Mouse (Mus musculus): Measurements from ENCODE around the gene Itih3. TPM values are rescaled to one million over a fixed set of nuclear protein-coding genes. Genes with fewer than 3 reads are reported as not detected.

Gene Itih3
- total and polyA plus RNA-seq, 2 experiments from 2014 or later: 8.2 to 14.1 TPM

DNA sequence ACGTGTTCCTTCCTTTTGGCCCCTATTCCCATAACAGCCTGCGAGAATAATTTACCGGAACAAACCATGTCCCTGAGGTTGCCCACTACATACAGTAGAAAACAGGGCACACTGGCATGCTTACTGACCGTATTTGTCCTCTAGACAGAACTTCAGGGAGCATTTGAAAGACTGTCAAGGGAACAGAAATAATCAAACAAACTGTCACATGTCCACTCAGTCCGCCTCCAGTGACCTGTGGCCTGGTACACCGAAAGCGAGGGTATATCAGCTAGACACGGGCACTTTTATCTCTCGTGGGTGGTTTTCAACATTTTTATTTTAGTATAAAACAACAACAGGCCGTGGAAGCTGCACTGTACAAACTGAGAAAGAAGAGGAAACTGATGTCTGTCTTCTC, 54.7 kb downstream of the Itih3 start:
- no peaks in the 10 kb centered on the region for H3K9me3 ChIP-seq (ENCODE audit: low read length)
- peaks cover 32% of the 10 kb centered on the region for H3K36me3 ChIP-seq (ENCODE audit: insufficient read depth, low read length)
- no peaks in the 10 kb centered on the region for H3K4me1 ChIP-seq (ENCODE audit: insufficient read depth, low read length)
- WGBS: 88% methylated on average over 10 of the region's 10 CpGs
- no peak overlapping the region for H3K4me2 ChIP-seq (ENCODE audit: low read depth, low read length)
- no peak for TF ChIP-seq CTCF (IDR thresholded peaks at IDR 0.05; ENCODE audit: low read depth)
- H3K27ac ChIP-seq: no peak overlapping the region
- H3K4me3 ChIP-seq (ENCODE audit: low read length): no peak overlapping the region
- H3K27me3 ChIP-seq (ENCODE audit: insufficient read depth, low read length): no peaks in the 10 kb centered on the region
- DNase-seq (ENCODE audit: low spot score): no peak
- H3K9ac ChIP-seq (replicated peaks; ENCODE audit: low read length): no peak overlapping the region
- ATAC-seq: no peak

DNA sequence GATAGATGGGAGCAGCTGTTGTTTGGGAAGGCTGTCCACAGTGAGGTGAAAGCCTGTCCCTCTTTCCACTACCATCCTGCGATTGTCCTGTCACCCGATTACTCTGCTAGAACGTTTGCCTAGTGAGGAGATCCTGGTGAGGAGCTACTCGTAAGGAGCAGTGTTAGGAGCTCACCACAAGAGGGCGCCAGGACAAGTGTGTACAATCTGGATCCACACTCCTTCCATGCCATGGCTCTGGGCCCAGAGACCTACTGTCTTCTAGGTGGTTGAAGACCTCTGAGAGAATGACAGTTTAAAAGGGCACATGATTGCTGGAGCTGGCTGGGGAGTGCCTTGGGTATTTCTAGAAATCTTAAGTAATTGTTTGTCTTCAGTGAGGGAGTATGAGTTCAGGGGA, 56.5 kb downstream of the Itih3 start:
- H3K27ac ChIP-seq: no peak overlapping the region
- H3K9me3 ChIP-seq (ENCODE audit: low read length): no peaks in the 10 kb centered on the region
- DNase-seq (ENCODE audit: low spot score) (peak; percentile 88), ATAC-seq (peak; percentile 61)
- no peak overlapping the region for H3K4me2 ChIP-seq (ENCODE audit: low read depth, low read length)
- H3K4me1 ChIP-seq (ENCODE audit: insufficient read depth, low read length): no peaks in the 10 kb centered on the region
- H3K4me3 ChIP-seq (ENCODE audit: low read length): no peak overlapping the region
- no peaks in the 10 kb centered on the region for H3K27me3 ChIP-seq (ENCODE audit: insufficient read depth, low read length)
- no peak overlapping the region for H3K9ac ChIP-seq (replicated peaks; ENCODE audit: low read length)
- WGBS: 33% methylated on average over 5 of the region's 5 CpGs
- TF ChIP-seq CTCF (IDR thresholded peaks at IDR 0.05; ENCODE audit: low read depth): peak; percentile 92
- peaks cover 19% of the 10 kb centered on the region; the same call in 1 of the 2 replicates for H3K36me3 ChIP-seq (ENCODE audit: insufficient read depth, low read length)

DNA sequence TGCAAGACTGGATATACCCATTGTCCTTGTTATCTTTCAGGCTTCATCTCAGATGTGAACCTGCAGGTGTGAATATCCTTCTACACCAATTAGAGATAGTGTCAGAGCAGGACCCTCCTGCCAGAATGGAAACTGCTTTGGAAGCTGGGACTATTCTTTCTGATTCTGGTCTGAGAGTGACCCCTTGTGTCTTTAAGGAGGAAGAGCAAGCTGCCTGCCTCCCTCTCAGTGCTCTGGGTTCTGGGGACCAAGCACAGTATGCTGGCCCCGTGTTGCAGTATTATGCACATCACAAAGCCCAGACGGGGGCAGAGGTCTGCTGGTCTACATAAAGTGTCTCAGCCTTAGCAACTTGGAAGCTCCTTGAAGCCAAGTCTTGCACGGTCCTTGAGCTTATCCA, 58.2 kb downstream of the Itih3 start:
- Histone ChIP-seq H3K4me2 (ENCODE audit: low read depth, low read length) (no peak overlapping the region), H3K36me3 (ENCODE audit: insufficient read depth, low read length) (peaks cover 19% of the 10 kb centered on the region; the same call in 1 of the 2 replicates), H3K27me3 (ENCODE audit: insufficient read depth, low read length) (no peaks in the 10 kb centered on the region), H3K4me1 (ENCODE audit: insufficient read depth, low read length) (no peaks in the 10 kb centered on the region), H3K9me3 (ENCODE audit: low read length) (no peaks in the 10 kb centered on the region), H3K27ac (no peak overlapping the region), H3K9ac (replicated peaks; ENCODE audit: low read length) (no peak overlapping the region), H3K4me3 (ENCODE audit: low read length) (no peak overlapping the region)
- TF ChIP-seq CTCF (IDR thresholded peaks at IDR 0.05; ENCODE audit: low read depth): peak; percentile 71
- 0 out of 2 replicates have a peak, but pooled peaks have one; percentile 28 for ATAC-seq
- 63% methylated on average over 3 of the region's 3 CpGs for WGBS
- peak; percentile 59 for DNase-seq (ENCODE audit: low spot score)

DNA sequence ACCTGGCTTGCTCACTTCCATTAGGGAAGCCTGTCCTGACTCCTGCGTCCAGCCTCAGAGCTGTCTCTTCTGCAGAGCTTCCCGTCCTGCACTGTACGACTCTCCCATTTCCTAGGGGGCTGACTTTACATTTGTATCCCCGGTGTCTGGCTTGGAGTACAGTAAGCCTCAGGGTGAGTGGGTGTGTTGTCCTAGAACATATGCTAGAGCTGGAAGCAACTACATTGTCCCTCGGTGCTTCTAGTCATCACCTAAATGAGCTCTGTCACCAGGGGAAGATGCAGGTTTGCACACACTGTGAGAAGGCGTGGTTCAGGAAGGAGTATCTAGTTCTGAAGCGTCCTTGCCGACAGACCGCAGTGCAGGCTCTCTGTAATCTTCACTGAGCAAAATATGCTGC, 61.2 kb downstream of the Itih3 start:
- no peaks in the 10 kb centered on the region for H3K4me1 ChIP-seq (ENCODE audit: insufficient read depth, low read length)
- TF ChIP-seq CTCF (IDR thresholded peaks at IDR 0.05; ENCODE audit: low read depth): no peak
- no peak overlapping the region for H3K4me3 ChIP-seq (ENCODE audit: low read length)
- no peaks in the 10 kb centered on the region for H3K9me3 ChIP-seq (ENCODE audit: low read length)
- 84% methylated on average over 9 of the region's 9 CpGs for WGBS
- H3K27me3 ChIP-seq (ENCODE audit: insufficient read depth, low read length): no peaks in the 10 kb centered on the region
- H3K9ac ChIP-seq (replicated peaks; ENCODE audit: low read length): no peak overlapping the region
- no peak overlapping the region for H3K4me2 ChIP-seq (ENCODE audit: low read depth, low read length)
- ATAC-seq (no peak), DNase-seq (ENCODE audit: low spot score) (no peak)
- peaks cover 11% of the 10 kb centered on the region; the same call in 1 of the 2 replicates for H3K36me3 ChIP-seq (ENCODE audit: insufficient read depth, low read length)
- H3K27ac ChIP-seq: no peak overlapping the region

DNA sequence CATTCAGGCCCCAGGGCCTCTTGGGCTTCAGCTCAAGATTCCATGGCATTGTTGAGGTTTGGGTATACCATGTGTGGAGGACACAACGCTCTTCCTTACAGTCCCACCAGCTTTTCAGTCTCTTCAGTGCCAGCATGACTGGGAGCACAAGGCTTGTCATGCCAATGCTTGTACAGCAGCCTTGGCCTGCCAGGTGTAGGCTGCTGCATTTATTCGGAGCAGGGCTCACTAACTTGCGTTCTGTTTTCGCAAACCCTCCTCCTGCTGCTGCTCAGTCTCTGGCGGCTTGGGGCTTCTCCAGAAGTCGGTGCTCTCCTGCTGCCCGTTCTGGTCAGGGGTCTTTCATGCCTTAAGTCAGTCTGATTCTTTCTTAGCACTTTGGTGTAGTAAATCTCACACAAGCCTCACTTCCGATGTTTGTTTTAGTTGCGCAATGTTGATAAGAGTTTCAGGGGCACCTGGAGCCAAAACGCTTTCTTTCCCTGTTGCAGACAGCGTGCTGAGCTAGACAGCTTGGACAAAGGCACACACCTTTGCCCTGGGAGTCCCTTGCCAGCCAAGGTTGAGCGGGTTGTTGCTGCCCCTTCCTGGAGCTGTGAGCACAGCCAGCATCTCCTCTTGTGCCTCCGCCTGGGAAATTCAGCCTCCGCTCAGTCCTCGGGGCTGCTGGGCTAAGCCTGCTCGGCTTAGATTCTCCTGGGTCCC, 62.0 kb downstream of the Itih3 start:
- no peaks in the 10 kb centered on the region for H3K9me3 ChIP-seq (ENCODE audit: low read length)
- H3K4me1 ChIP-seq (ENCODE audit: insufficient read depth, low read length): no peaks in the 10 kb centered on the region
- DNase-seq (ENCODE audit: low spot score): no peak

More for the DNA sequence above, 62.0 kb downstream of the Itih3 start:
- Histone ChIP-seq H3K27ac (no peak overlapping the region), H3K9ac (replicated peaks; ENCODE audit: low read length) (no peak overlapping the region), H3K27me3 (ENCODE audit: insufficient read depth, low read length) (no peaks in the 10 kb centered on the region), H3K36me3 (ENCODE audit: insufficient read depth, low read length) (peaks cover 10% of the 10 kb centered on the region; the same call in 1 of the 2 replicates), H3K4me3 (ENCODE audit: low read length) (no peak overlapping the region), H3K4me2 (ENCODE audit: low read depth, low read length) (no peak overlapping the region)
- WGBS: 73% methylated on average over 16 of the region's 16 CpGs
- TF ChIP-seq CTCF (IDR thresholded peaks at IDR 0.05; ENCODE audit: low read depth): no peak
- ATAC-seq: no peak

Other genes with a start within 250 kb of the Itih3 start
- 5.8 and 9.7 TPM in 2 replicates for gene Sfmbt1, start 208.9 kb downstream of the Itih3 start, total RNA-seq (2014; rRNA removed)
- 13.3 and 13.4 TPM in 2 replicates for gene Sfmbt1, start 208.9 kb downstream of the Itih3 start, polyA plus RNA-seq (2015; fragmentation: Nextera tagmentation; extraction: Ambion mirVana)
- 14.6 and 15.2 TPM in 2 replicates for gene Tmem110, start 98.2 kb downstream of the Itih3 start, total RNA-seq (2014; rRNA removed)
- 12.8 and 14.6 TPM in 2 replicates for gene Tmem110, start 98.2 kb downstream of the Itih3 start, polyA plus RNA-seq (2015; fragmentation: Nextera tagmentation; extraction: Ambion mirVana)
- gene Mustn1, start 44.6 kb downstream of the Itih3 start, total RNA-seq (2014; rRNA removed): 1.1 and 3.2 TPM in 2 replicates
- gene Mustn1, start 44.6 kb downstream of the Itih3 start, polyA plus RNA-seq (2015; fragmentation: Nextera tagmentation; extraction: Ambion mirVana): 1.2 and 1.9 TPM in 2 replicates
- gene Itih4, start 37.3 kb downstream of the Itih3 start, total RNA-seq (2014; rRNA removed): 0.05 and 0.07 TPM in 2 replicates
- not detected in 2 replicates for gene Itih4, start 37.3 kb downstream of the Itih3 start, polyA plus RNA-seq (2015; fragmentation: Nextera tagmentation; extraction: Ambion mirVana)
- not detected in 2 replicates for gene Itih1, start 19.5 kb upstream of the Itih3 start, total RNA-seq (2014; rRNA removed)
- gene Itih1, start 19.5 kb upstream of the Itih3 start, polyA plus RNA-seq (2015; fragmentation: Nextera tagmentation; extraction: Ambion mirVana): not detected in 2 replicates
- gene Nek4, start 27.6 kb upstream of the Itih3 start, total RNA-seq (2014; rRNA removed): 8.4 and 13.3 TPM in 2 replicates
- gene Nek4, start 27.6 kb upstream of the Itih3 start, polyA plus RNA-seq (2015; fragmentation: Nextera tagmentation; extraction: Ambion mirVana): 11.8 and 12.8 TPM in 2 replicates
- gene Glt8d1, start 77.6 kb upstream of the Itih3 start, total RNA-seq (2014; rRNA removed): 34.2 and 42.1 TPM in 2 replicates
- 43.2 and 47.3 TPM in 2 replicates for gene Glt8d1, start 77.6 kb upstream of the Itih3 start, polyA plus RNA-seq (2015; fragmentation: Nextera tagmentation; extraction: Ambion mirVana)
- 226 and 285 TPM in 2 replicates for gene Spcs1, start 77.9 kb upstream of the Itih3 start, total RNA-seq (2014; rRNA removed)
- gene Spcs1, start 77.9 kb upstream of the Itih3 start, polyA plus RNA-seq (2015; fragmentation: Nextera tagmentation; extraction: Ambion mirVana): 426 and 442 TPM in 2 replicates
- gene Pbrm1, start 95.4 kb upstream of the Itih3 start, total RNA-seq (2014; rRNA removed): 43.2 and 43.4 TPM in 2 replicates
- gene Pbrm1, start 95.4 kb upstream of the Itih3 start, polyA plus RNA-seq (2015; fragmentation: Nextera tagmentation; extraction: Ambion mirVana): 80.2 and 83.8 TPM in 2 replicates
- 26.6 and 28.4 TPM in 2 replicates for gene Gnl3, start 95.4 kb upstream of the Itih3 start, total RNA-seq (2014; rRNA removed)
- 63.9 and 66.3 TPM in 2 replicates for gene Gnl3, start 95.4 kb upstream of the Itih3 start, polyA plus RNA-seq (2015; fragmentation: Nextera tagmentation; extraction: Ambion mirVana)
- gene Smim4, start 205.2 kb upstream of the Itih3 start, total RNA-seq (2014; rRNA removed): 0.93 and 5.0 TPM in 2 replicates
- gene Smim4, start 205.2 kb upstream of the Itih3 start, polyA plus RNA-seq (2015; fragmentation: Nextera tagmentation; extraction: Ambion mirVana): 59.5 and 64.8 TPM in 2 replicates
- gene Nt5dc2, start 207.3 kb upstream of the Itih3 start, total RNA-seq (2014; rRNA removed): 209 and 236 TPM in 2 replicates
- 203 and 204 TPM in 2 replicates for gene Nt5dc2, start 207.3 kb upstream of the Itih3 start, polyA plus RNA-seq (2015; fragmentation: Nextera tagmentation; extraction: Ambion mirVana)
- 31.2 and 35.4 TPM in 2 replicates for gene Stab1, start 244.9 kb upstream of the Itih3 start, total RNA-seq (2014; rRNA removed)
- 10.5 and 11.5 TPM in 2 replicates for gene Stab1, start 244.9 kb upstream of the Itih3 start, polyA plus RNA-seq (2015; fragmentation: Nextera tagmentation; extraction: Ambion mirVana)

Data from hindbrain, postnatal 0 days (tissue).